Mouse (Mus musculus) spleen, adult 12 weeks (tissue): ENCODE data around the gene Ift88.
"Not testable (repeated sequence)": the region's sequence is repeated elsewhere in the genome, so short reads cannot be mapped to it uniquely, and the experiment has no call there.

Experiments used
- DNase-seq: peaks from one replicate; pipeline ENCODE4 v3.0.0; 2022; ENCODE audit warnings: low spot score

The Ift88 gene

DNA sequence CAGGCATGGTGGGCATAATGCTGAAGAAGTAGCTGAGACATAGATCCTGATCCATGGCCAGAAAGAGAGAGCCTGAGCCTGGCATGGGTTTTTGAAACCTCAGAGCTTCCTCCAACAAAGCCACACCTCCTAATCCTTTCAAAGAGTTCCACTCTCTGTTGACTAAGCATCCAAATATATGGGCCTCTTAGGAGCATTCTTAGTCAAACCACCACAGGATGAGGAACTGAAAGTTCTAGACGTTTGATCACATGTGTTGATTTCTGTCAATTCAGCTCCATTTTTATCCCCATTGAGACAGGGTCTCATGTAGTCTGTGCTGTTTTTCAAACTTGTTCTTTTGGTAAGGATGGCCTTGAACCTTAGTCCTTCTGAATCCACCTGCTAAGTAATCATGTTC, 28.7 kb downstream of the Ift88 start:
- DNase-seq, result no peak

- no peak for DNase-seq
Observed at GRCm38 (mm10) chr14:57459883-57460282, 36.0 kb downstream of the Ift88 start.

GRCm38 (mm10) chr14:57460326-57460725, 36.5 kb downstream of the Ift88 start:
- DNase-seq, result not testable (repeated sequence)

DNA sequence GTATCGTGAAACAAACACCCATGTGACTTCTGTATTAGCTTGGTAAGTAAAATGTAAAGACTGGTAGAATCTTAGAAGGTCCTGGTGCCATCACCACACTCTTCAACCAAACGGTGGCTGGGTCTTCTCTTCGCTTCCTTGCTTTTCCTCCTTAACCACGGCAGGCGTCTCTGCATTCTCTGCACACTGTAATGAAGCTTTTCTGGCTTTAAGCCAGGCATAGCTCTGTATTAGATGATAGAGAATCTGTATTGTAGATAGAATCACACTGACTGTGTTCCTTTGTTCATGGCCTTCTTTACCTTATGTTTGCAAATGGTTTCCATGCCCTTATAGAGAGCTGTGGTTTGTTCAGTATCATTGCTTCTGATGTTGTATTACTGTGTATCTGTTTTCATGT, 39.0 kb downstream of the Ift88 start:
- DNase-seq, result no peak

DNA sequence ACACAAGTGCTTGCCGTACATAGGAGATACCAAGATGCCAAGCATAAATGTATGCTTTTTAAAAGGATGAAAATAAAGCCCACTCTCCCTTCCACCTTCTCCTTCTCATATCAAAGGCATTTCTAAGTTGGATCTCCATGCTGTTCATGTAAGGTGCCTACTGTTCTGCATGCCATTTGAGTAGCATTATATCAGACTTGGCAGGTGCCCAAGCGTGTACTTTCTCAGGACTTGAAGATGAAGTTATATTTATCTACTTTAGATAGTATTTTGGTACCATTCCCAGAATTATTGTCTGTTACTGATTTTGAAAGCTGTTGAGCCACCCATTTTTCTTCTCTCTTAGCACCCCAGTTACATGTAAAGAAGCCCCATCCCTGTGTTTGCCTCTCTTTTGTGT, 51.2 kb downstream of the Ift88 start:
- no peak for DNase-seq

GRCm38 (mm10) chr14:57482262-57482661, 58.4 kb downstream of the Ift88 start:
- DNase-seq, result no peak

DNA sequence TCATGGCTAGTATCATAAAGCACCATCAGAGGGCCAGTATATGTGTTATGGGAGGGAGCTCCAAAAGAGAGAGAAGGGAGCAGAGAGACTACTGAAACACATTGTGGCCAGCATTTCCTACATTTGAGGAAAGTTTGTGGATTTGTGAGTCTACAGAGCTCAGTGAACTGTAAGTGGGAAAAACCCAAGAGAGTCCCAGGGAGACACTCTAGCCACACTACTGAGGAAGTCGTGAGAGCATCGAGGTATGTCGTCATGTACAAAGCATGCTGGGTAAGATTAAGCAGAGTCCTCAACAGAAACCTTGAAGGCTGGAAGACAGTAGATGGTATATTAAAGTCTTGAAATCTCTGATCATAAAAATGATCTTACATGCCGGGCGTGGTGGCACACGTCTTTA, 60.3 kb downstream of the Ift88 start:
- no peak for DNase-seq

DNA sequence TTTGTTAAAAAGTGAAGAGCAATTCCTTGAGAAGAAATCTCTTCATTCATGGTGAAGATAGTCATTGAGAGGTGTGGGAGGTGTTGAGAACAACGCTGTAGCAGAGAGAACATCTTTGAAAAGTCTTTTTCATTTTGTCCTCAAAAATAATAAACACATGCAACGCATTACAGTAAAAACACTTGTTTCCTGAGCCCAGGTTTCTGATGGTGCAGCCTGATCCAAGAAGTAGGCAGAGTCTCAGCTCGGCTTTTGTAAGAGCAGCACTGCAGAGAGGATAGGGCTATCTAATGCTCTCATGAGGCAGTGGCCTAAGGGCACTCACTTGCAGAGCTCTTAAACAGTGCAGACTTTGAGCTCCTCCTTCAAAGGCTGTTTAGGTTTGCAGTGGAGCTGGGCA, 65.8 kb downstream of the Ift88 start:
- DNase-seq, result no peak

DNA sequence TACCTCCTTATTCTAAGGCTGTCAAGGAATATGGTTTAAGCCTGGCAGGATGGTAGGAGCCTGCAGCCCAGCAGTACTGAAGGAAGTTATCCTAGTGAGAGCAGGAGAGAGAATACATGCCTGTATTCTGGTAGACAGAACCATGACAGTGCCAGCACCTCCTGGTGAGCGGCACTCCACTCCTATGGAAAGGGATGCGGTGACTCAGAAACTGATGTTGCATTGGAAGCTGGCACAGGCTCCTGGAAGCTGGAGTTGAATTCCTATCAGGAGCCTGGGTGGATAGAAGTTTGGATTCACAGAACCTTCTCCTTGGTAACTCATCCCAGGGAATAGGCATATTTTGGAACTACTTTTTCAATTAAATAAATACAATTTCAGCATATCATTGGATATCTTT, 70.0 kb downstream of the Ift88 start:
- DNase-seq, result no peak

GRCm38 (mm10) chr14:57503729-57504128, 79.9 kb downstream of the Ift88 start:
- DNase-seq, result no peak

DNA sequence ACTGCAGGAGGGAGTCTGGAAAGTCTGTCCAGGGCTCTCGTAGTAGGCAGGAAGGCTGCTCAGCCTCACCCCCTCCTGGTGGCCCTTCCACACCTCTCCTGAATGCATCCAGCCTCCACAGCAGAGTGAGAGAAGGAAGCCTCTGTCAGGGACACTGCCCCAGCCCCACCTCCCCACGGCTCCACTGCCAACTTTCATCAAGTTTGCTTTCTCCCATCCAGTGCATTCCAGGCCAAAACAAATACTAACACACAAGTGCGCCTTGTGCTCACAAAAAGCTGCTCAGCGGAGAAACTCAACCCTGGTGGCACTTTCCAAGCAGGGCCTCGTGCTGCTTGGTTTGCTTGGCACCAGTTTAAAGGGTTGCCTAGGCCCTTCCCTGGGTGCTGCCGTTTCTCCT, 85.7 kb downstream of the Ift88 start:
- no peak for DNase-seq

DNA sequence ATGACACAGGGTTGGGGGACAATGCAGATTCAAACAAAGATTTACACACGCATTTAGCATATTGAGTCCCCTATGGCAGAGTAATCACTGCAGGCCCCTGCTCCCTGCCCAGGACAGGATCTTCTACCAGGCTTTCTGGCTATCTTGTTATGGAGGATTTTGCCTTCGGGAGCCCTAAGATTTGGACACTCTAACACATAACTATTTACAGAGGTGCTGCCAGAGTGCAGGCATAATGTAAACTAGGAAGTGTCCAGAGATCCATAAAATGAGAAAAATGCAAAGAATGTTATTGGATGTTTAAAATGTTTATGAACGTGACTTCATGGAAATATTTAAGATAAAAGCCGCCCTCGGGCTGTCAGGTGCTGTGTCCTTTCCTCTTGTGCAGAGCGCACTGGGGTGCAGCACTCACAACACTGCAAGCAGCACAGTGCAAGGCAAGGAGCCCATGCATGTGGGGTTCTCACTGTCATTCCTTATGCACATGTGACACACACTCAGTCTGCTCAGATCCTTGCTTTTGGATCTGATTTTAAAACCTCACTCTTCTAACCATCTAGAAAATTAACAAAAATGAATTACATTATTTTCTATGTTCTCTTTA, 91.4 kb downstream of the Ift88 start:
- DNase-seq, result no peak

GRCm38 (mm10) chr14:57517001-57517400, 93.1 kb downstream of the Ift88 start:
- DNase-seq, result no peak

DNA sequence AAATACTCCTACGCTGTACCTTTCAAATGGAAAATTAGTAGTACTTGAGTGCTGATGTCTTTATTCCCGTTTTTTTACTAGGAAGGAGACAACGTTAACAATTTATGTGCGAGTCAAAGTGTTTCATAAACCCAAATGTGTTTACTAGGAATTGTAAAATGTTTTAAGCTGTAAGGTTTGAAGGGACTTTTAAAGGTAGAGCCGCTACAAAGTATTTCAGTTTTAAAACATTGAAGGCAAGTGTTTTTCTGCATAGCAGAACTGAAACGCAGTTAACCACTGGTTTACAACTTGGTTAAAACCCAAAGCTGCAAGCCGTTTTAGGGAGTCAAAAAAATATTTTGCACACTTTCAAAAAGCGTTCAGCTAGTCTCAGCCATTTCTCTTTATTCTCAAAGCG, 99.9 kb downstream of the Ift88 start:
- DNase-seq, result no peak

DNA sequence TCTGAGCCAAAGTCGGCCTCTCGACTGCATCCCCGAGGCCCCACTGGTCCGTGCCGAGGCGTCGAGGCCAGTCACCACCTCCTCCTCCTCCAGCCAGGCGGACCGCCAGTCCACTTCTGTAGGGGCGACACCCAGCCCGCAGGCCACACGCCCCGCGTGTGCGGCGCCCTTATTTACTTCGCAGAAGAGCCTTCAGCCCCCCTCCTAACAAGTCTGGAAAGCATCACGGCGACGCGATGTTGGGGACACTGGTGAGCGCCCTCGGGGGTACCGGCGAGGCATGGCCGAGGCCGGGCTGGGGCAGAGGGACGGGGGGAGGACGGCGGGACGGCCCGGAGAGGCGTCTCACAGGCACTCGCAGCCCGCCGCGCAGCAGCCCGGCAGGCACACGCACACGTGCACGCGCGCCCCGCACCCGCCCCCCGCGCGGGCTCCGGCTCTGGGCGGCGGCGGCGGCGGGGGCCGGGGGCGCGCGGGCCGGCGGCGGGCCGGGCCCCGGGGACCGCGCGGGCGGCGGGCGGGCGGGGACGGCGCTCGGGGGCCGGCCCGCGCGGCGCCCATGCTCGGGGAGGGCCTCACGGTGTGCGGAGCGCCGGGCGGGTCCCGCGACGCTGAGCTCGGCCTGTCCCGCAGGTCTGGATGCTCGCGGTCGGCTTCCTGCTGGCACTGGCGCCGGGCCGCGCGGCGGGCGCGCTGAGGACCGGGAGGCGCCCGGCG, 101.0 kb downstream of the Ift88 start, which contains the start of gene Il17d:
Il17d (plus strand) TSS at position 107 of the 717 bp plus-strand sequence.
- DNase-seq, result no peak

GRCm38 (mm10) chr14:57525388-57526049, 101.7 kb downstream of the Ift88 start:
- DNase-seq, result peak; percentile 13

GRCm38 (mm10) chr14:57526050-57526623, 102.3 kb downstream of the Ift88 start:
- DNase-seq, result no peak

GRCm38 (mm10) chr14:57527122-57527521, 103.3 kb downstream of the Ift88 start:
- DNase-seq, result no peak

DNA sequence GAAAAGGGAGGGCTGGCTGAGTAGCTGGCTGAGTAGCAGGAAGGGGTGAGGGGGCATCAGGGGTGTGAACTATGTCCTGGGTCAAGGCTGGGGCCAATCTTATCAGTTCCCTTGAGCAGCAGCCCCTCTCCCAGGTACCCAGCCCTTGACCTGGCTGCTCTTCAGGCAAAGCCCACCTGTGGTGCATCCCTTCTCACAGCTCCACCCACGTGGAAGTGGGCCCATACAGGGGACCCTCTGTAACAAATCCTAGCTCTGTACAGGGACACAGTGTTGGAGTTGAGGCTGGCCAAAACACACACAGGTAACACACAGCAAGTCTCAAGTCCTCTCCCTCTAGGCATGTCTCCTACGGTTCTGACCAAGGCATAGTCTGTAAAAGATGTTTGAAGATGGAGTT, 103.7 kb downstream of the Ift88 start:
- DNase-seq, result no peak

DNA sequence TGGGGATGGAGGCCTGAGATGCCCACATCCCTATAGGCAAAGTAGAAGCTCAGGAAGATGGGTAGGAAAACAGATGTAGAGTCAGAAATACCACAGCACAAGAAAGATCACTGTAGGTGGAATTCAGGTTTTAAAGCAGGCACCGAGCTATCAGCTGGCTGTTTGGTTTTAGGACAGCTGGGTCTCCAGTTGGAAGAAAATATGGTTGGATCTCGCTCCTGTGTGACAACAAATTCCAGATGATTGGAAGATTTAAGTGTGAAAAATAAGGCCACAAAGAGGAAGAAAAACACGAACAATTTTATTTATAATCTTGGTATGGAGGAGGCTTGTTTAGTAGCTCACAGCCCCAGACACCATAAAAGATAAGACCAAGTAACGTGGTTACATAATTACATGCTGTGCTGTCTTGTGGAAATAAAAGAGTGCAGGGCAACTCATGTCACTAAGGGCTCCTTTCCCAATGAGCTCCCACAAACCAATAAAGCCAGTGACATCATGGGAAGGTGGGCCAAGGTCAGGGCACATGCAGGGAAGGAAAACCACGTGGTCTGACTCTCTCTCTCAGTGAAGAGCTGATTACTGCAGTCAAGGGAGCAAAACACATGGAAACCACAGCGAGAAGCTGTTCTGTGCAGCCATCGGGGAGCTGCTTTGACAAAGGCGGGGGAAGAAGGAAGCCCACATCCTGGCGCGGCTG, 105.4 kb downstream of the Ift88 start:
- no peak for DNase-seq

DNA sequence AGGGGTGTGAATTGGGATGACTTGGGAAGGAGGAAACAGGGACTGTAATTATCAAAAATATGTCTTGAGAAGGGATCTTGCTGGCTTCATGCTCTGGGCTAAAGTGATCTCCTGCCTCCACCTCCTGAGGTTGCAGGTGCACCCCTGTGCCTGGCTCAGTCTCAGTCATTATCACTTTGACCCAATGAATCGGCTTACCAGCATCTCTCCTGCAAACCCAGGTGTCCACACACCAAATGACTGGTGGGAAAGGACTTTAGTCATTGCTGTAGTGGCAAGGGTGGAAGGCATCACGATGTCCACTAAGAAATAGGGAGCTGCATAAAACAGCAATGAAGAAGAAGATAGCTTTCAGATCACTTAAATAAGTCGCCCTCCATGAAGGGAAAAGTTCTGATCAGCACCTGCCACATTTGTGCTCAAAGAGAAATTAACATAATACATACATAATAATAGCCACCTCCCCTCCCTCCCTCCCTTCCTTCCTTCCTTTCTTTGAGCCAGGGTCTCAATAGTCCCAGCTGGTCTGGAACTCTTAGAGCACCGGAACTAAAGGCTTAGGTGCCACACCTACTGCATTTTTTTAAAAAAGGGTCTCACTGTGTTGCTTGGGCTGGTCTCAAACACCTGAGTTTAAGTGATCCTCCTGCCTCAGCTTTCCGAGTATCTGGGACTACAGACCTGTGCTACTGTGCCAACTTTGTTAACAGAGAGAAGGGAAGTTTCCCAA, 106.1 kb downstream of the Ift88 start:
- DNase-seq, result no peak

- DNase-seq, result no peak
Observed at GRCm38 (mm10) chr14:57532577-57532976, 108.7 kb downstream of the Ift88 start.
